Mouse (Mus musculus) midbrain, embryonic 12.5 days (tissue): ENCODE measurements around the gene Celsr2. TPM values are rescaled to one million over a fixed set of nuclear protein-coding genes. Genes with fewer than 3 reads are reported as not detected.

Experiments used
- ATAC-seq: fragments of 200-750 bp; cut with Nextera tagmentation; 2 replicates; pipeline ENCODE4 v1.8.0; 2017; ENCODE audit warnings: low read depth, moderate TSS enrichment, moderate library complexity; ENCODE audit not compliant: low FRiP score
- H3K27ac ChIP-seq: fragments of 300-500 bp; sonication (generic); replicated peaks from 2 replicates; pipeline ENCODE4 v1.5.1; 2016; ENCODE audit warnings: mild to moderate bottlenecking
- H3K27me3 ChIP-seq: fragments of 300-500 bp; sonication (generic); 2 replicates; pipeline ENCODE4 v1.6.1; 2016; ENCODE audit warnings: mild to moderate bottlenecking
- H3K36me3 ChIP-seq: fragments of 300-500 bp; sonication (generic); 2 replicates; pipeline ENCODE4 v1.6.1; 2016
- H3K4me1 ChIP-seq: fragments of 300-500 bp; sonication (generic); 2 replicates; pipeline ENCODE4 v1.6.1; 2016
- H3K4me2 ChIP-seq: fragments of 300-500 bp; sonication (generic); replicated peaks from 2 replicates; pipeline ENCODE4 v1.6.1; 2016; ENCODE audit warnings: mild to moderate bottlenecking, moderate library complexity
- H3K4me3 ChIP-seq: fragments of 300-500 bp; sonication (generic); 2 replicates; pipeline ENCODE4 v1.5.1; 2016; ENCODE audit warnings: mild to moderate bottlenecking
- H3K9ac ChIP-seq: fragments of 300-500 bp; sonication (generic); replicated peaks from 2 replicates; pipeline ENCODE4 v1.6.1; 2016; ENCODE audit warnings: mild to moderate bottlenecking, moderate library complexity
- H3K9me3 ChIP-seq: fragments of 300-500 bp; sonication (generic); 2 replicates; pipeline ENCODE4 v1.6.1; 2016; ENCODE audit warnings: mild to moderate bottlenecking
- WGBS: fragments of 180-500 bp; shearing (Covaris S2); methylation state at CpG from one replicate; pipeline ENCODE4 v1.1.7; 2016; 5-methylcytosine and 5-hydroxymethylcytosine counted together
- polyA plus RNA-seq: library from polyadenylated mRNA; unstranded; fragments of >200 nt; fragmentation: Nextera tagmentation; extraction: Ambion mirVana; gene quantifications from 2 replicates; pipeline ENCODE4 v1.2.1, GENCODE M21; 2016

Celsr2 gene
- polyA plus RNA-seq, 1 experiment from 2014 or later, result 73.3 TPM

GRCm38 (mm10) chr3:108389111-108389545, 26.2 kb downstream of the Celsr2 start:
- Histone ChIP-seq H3K4me1 (peaks cover 33% of the 10 kb centered on the region), H3K9me3 (no peaks in the 10 kb centered on the region), H3K4me2 (no peak overlapping the region), H3K36me3 (peaks cover 51% of the 10 kb centered on the region), H3K9ac (0 out of 2 replicates have a peak overlapping the region, but pooled peaks have one; percentile 6), H3K4me3 (no peak overlapping the region), H3K27me3 (no peaks in the 10 kb centered on the region), H3K27ac (peak overlapping the region; percentile 52)
- ATAC-seq, result peak; percentile 66
- WGBS, result 2% methylated on average over 5 of the region's 5 CpGs

GRCm38 (mm10) chr3:108386186-108386585, 29.2 kb downstream of the Celsr2 start:
- Histone ChIP-seq H3K27ac (no peak overlapping the region), H3K4me2 (no peak overlapping the region), H3K4me1 (peaks cover 36% of the 10 kb centered on the region), H3K27me3 (no peaks in the 10 kb centered on the region), H3K4me3 (no peak overlapping the region), H3K9me3 (no peaks in the 10 kb centered on the region), H3K36me3 (peaks cover 25% of the 10 kb centered on the region), H3K9ac (no peak overlapping the region)
- ATAC-seq, result no peak
- 94% methylated on average over 10 of the region's 10 CpGs for WGBS

- 47% methylated on average over 2 of the region's 2 CpGs for WGBS
- no peaks in the 10 kb centered on the region for H3K9me3 ChIP-seq
- peaks cover 34% of the 10 kb centered on the region for H3K4me1 ChIP-seq
- peak overlapping the region; percentile 67 for H3K4me2 ChIP-seq
- peak overlapping the region; percentile 61 for H3K4me3 ChIP-seq
- no peaks in the 10 kb centered on the region for H3K27me3 ChIP-seq
- H3K36me3 ChIP-seq, result peaks cover 22% of the 10 kb centered on the region
- no peak overlapping the region for H3K27ac ChIP-seq
- ATAC-seq, result no peak
- H3K9ac ChIP-seq, result peak overlapping the region; percentile 54
These were observed 30.9 kb downstream of the Celsr2 start for GRCm38 (mm10) chr3:108384425-108384824.

DNA sequence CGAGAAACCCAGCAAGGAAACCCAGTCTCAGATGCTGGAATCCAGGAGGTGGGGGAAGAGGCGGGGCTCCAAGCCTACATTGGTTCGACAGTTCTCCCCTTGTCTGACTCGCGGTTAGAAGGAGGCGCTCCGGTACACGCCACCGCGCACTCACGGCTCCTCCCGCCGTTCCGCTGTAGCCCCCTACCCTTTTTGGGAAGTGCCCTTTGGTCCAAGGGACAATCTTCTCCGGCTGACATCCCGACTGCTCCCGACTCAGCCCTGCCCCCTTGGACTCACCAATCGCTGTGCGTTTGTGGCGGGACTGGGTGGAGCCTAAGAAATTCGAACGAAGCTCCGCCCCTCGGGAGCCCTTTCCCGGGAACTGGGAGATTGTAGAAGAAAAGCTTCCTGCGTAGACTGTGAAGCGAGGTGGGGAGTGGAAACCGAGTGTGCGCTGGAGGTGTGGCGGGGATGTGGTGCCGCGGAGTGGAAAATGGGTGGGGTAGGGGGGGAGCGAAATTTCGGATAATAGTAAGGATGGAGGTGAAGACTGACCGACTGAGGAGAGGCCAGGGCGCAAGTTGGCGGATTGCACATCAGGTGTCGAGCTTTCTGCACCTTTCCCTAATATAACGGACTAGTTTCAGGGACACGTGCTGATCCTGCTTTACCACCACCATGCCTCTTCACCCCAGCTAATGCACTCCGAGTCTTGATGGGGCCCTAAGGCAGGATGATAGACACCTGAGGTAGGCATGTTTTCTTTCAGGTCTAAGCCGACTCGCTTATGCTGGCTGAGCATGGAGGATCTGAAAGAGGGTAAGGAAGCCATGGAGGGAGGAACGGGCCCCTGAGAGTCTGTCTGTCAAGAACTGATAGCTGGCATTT, 31.6 kb downstream of the Celsr2 start, which contains the start of gene Psrc1:
Gene Psrc1 (plus strand): TSS at position 355 of the 870 bp plus-strand sequence.
- peak; percentile 94 for ATAC-seq
- WGBS, result under 1% methylated on average over 44 of the region's 44 CpGs

DNA sequence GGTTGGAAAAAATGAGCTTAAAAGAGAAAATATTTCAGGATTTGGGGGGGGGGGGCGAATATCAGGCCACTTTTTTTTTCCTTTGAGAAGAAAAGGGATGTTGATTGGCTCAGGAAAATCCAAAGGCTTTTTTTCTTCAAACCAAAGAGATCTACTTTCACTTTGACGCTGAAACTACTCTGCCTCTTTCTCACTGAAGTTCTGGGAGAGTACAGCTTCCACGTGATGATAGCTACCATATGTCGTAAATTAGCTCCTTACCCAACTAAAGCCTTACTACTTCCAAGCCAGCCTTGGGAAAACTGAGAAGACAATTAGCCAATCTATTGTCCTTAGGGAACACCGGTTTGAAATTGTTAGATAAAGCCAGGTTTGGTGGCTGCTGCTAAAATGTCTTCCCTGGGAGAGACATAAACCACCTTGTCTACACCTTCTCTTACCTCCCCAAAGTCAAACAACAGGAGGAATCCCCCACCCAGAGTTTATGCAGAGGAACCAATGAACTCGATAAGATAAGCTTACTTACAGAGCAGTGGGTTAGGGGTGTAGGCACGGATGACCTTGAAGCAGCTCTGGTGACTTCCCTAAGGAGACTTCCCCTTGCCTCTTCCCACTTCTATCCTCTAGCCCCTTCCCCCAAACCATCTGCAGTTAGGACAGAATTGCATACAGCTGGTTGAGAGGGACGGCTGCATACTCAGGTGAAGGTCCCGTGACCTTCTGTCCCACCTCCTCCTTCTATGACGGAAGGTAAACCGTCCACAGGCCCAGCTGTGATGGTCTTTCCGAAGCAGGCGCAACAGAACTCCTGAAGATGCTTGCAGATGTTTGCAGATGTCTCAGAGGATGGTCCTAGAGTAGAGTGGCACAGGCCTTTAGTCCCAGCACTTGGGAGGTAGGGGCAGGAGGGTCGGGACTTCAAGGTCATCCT, 33.1 kb downstream of the Celsr2 start:
- no peak overlapping the region for H3K4me3 ChIP-seq
- H3K4me2 ChIP-seq, result peak overlapping the region; percentile 67; the same call in 1 of the 2 replicates
- 82% methylated on average over 14 of the region's 14 CpGs for WGBS

More for the DNA sequence above, 31.6 kb downstream of the Celsr2 start, which contains the start of gene Psrc1:
- Histone ChIP-seq H3K9me3 (no peaks in the 10 kb centered on the region), H3K9ac (peak within 1 kb of the TSS; percentile 54), H3K36me3 (peaks cover 22% of the 10 kb centered on the region), H3K27ac (peak within 1 kb of the TSS; percentile 65), H3K4me2 (peak within 1 kb of the TSS; percentile 67), H3K27me3 (no peaks in the 10 kb centered on the region), H3K4me3 (peak within 1 kb of the TSS; percentile 61), H3K4me1 (peaks cover 29% of the 10 kb centered on the region)

DNA sequence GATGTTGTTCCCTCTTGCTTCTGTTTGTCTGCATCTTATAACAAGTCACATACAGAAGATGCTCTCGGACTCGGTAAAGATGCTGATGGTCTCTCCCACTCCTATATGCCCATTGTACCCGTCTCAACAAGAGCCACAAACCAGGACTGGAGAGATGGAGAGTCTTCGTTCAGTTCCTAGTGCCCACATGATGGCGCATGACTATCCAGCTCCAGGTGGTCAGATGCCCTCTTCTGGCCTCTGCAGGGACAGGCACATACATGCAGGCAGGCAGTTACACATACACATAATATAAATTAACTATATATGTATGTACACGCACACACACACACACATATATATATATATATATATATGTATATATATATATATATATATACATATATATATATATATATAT, 34.7 kb downstream of the Celsr2 start:
- no peaks in the 10 kb centered on the region for H3K27me3 ChIP-seq
- peaks cover 29% of the 10 kb centered on the region for H3K4me1 ChIP-seq
- H3K4me2 ChIP-seq, result no peak overlapping the region
- H3K36me3 ChIP-seq, result 0 out of 2 replicates have a peak, but pooled peaks cover under 1% of the 10 kb centered on the region
- H3K27ac ChIP-seq, result no peak overlapping the region
- H3K9ac ChIP-seq, result no peak overlapping the region
- no peak overlapping the region for H3K4me3 ChIP-seq
- 80% methylated on average over 6 of the region's 6 CpGs for WGBS
- ATAC-seq, result no peak
- H3K9me3 ChIP-seq, result no peaks in the 10 kb centered on the region

More for the DNA sequence above, 33.1 kb downstream of the Celsr2 start:
- Histone ChIP-seq H3K36me3 (peaks cover 16% of the 10 kb centered on the region), H3K27ac (no peak overlapping the region), H3K9me3 (no peaks in the 10 kb centered on the region), H3K27me3 (no peaks in the 10 kb centered on the region), H3K9ac (no peak overlapping the region), H3K4me1 (peaks cover 29% of the 10 kb centered on the region)
- ATAC-seq, result no peak

- H3K27me3 ChIP-seq, result no peaks in the 10 kb centered on the region
- no peaks in the 10 kb centered on the region for H3K9me3 ChIP-seq
- no peaks in the 10 kb centered on the region for H3K36me3 ChIP-seq
- no peak overlapping the region for H3K9ac ChIP-seq
- no peak overlapping the region for H3K4me2 ChIP-seq
- H3K27ac ChIP-seq, result no peak overlapping the region
- H3K4me1 ChIP-seq, result peaks cover 13% of the 10 kb centered on the region
- no peak overlapping the region for H3K4me3 ChIP-seq
- no peak for ATAC-seq
- WGBS, result 79% methylated on average over 7 of the region's 7 CpGs
These were observed 36.3 kb downstream of the Celsr2 start for GRCm38 (mm10) chr3:108378875-108379663.

- ATAC-seq, result no peak
- 85% methylated on average over 3 of the region's 3 CpGs for WGBS
These were observed 42.7 kb downstream of the Celsr2 start for GRCm38 (mm10) chr3:108372691-108373090.

DNA sequence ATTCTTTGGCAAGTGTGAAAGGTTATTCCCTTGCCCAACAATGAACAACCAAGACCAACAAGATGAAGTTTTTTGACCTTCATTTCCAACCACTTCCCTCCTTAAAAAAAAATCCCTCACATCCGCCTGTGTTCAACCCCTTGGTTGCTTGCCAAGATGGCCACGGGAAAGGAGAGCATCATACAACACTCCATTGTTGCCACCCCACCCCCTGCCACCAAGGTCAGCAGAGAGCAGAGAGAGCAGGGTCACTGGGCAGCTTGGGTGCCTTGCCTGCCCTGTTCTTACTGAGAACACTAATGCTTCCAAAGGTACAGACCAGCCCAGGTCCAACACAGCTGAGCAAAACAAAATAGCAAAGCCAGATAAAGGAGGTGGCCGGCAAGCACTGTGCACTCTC, 43.1 kb downstream of the Celsr2 start:
- no peak overlapping the region for H3K9ac ChIP-seq
- no peak for ATAC-seq
- no peak overlapping the region for H3K4me3 ChIP-seq
- H3K27ac ChIP-seq, result no peak overlapping the region
- H3K27me3 ChIP-seq, result no peaks in the 10 kb centered on the region
- no peak overlapping the region for H3K4me2 ChIP-seq
- no peaks in the 10 kb centered on the region for H3K9me3 ChIP-seq
- no peaks in the 10 kb centered on the region for H3K36me3 ChIP-seq
- no peaks in the 10 kb centered on the region for H3K4me1 ChIP-seq
- WGBS, result 78% methylated on average over 3 of the region's 3 CpGs

More at GRCm38 (mm10) chr3:108372691-108373090, 42.7 kb downstream of the Celsr2 start:
- Histone ChIP-seq H3K9ac (no peak overlapping the region), H3K36me3 (no peaks in the 10 kb centered on the region), H3K4me2 (no peak overlapping the region), H3K9me3 (no peaks in the 10 kb centered on the region), H3K4me1 (no peaks in the 10 kb centered on the region), H3K27me3 (no peaks in the 10 kb centered on the region), H3K4me3 (no peak overlapping the region), H3K27ac (no peak overlapping the region)

- H3K9ac ChIP-seq, result no peak overlapping the region
- H3K36me3 ChIP-seq, result no peaks in the 10 kb centered on the region
- H3K9me3 ChIP-seq, result no peaks in the 10 kb centered on the region
- no peak overlapping the region for H3K4me2 ChIP-seq
- H3K27me3 ChIP-seq, result no peaks in the 10 kb centered on the region
- no peak overlapping the region for H3K4me3 ChIP-seq
- no peak overlapping the region for H3K27ac ChIP-seq
- WGBS, result 79% methylated on average over 5 of the region's 5 CpGs
- peaks cover 6% of the 10 kb centered on the region; the same call in 1 of the 2 replicates for H3K4me1 ChIP-seq
- ATAC-seq, result no peak
These were observed 46.6 kb downstream of the Celsr2 start for GRCm38 (mm10) chr3:108368721-108369120.

GRCm38 (mm10) chr3:108367828-108368227, 47.5 kb downstream of the Celsr2 start:
- 89% methylated on average over 3 of the region's 3 CpGs for WGBS

More at GRCm38 (mm10) chr3:108367828-108368227, 47.5 kb downstream of the Celsr2 start:
- H3K4me1 ChIP-seq, result peaks cover 6% of the 10 kb centered on the region; the same call in 1 of the 2 replicates
- H3K27me3 ChIP-seq, result no peaks in the 10 kb centered on the region
- H3K9me3 ChIP-seq, result no peaks in the 10 kb centered on the region
- ATAC-seq, result no peak
- H3K36me3 ChIP-seq, result no peaks in the 10 kb centered on the region
- H3K4me2 ChIP-seq, result 0 out of 2 replicates have a peak overlapping the region, but pooled peaks have one; percentile 24
- no peak overlapping the region for H3K27ac ChIP-seq
- H3K4me3 ChIP-seq, result no peak overlapping the region
- H3K9ac ChIP-seq, result 0 out of 2 replicates have a peak overlapping the region, but pooled peaks have one; percentile 2
